Mouse (Mus musculus): Measurements from ENCODE around the gene Gfod1. TPM values are rescaled to one million over a fixed set of nuclear protein-coding genes. Genes with fewer than 3 reads are reported as not detected.
A peak's percentile ranks its signal among the peaks of the same experiment; 100 is the strongest.

Gfod1 gene
- total RNA-seq, 2 experiments from 2014 or later, result 4.9 to 10.8 TPM

DNA sequence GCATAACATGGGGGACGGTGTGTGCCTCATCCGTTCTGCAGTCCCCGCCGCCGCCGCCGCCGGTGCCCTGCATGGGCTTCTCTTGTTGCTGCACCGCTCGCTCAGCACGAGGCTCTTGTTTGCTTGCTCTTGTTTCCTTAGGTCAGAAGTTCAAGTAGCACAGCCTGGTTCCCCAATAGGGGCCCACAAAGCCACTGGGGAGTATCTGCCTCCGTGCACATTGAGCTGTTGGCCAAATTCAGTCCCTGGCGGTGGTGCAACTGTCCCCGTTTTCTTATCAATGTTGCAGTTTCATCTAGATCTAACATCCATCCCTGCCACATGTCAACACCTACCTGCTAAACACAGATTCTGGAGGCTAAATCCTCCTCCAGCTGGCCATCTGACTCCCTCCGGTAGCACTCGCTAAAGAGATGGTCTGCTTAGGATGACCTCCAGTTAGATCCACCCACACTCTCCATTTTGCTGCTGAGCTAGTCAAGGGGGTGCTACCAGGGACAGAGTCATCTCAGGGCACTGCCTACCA is 95.0 kb downstream of the Gfod1 start:
- ATAC-seq (ENCODE audit: poor library complexity, severe bottlenecking), result peak; percentile 66

DNA sequence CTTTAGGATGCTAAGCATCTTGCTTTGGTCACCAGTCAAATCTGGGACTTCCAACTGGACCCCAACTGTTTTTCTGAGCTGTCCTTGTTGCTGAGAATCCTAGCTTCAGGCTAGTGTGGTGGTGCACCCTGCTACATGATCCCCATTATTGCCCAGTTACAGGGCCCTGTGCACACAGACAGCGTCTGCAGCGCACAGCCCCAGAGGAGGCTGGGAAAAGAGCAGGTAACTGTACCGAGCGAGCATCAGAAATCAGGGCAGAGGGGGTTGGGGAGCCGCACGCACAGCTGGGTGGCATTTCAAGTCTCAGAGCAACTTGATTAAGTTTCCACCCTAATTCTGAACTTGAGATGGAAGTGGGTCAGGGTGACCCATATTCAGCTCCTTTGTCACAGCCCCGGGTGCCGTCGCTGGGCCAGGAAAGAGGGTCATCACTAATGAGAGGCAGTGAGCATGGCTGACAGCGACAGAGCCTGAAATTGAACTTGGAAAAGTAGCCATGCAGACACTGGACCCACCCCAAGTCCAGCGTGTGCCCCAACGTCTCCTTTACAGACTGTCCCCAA is 97.8 kb downstream of the Gfod1 start:
- ATAC-seq (ENCODE audit: poor library complexity, severe bottlenecking), result no peak

DNA sequence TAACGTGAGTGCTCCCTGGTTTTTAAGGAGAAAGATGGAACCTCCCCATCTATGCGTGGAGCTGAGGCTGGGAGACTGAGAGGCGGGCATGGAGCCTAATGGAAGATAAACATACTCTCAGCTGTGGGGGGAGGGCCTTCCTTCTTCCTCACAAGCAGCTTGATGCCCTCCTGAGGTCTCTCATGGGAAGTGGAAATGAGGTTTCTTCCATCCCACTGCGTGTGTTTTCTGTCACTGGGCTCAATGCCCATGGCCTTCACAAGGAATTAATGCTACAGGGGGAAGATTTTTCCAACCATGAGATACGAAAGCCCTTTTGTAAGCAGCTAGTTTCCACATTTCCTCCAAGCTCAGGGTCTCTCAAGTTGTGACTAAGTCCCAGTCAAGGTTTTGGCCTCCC is 100.3 kb downstream of the Gfod1 start:
- ATAC-seq (ENCODE audit: poor library complexity, severe bottlenecking), result no peak

DNA sequence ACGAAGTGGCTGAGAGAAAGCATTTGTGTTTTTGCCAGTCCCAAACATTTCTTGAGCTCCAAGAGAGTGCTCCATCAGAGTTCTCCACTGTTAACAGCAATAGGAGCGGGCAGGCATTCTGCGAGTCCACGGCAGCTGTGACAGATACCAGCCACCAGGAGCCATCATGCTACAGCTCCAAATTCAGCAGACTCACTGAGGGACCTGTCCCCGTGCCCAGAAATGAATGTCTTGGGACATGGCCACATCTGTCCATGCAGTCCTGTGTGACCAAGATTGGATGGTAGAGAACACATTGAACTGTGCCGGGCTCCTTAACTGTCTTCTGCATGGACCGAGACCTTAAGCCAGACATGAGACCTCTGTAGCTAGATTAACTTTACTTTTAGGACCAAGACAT is 100.7 kb downstream of the Gfod1 start:
- no peak for ATAC-seq (ENCODE audit: poor library complexity, severe bottlenecking)

DNA sequence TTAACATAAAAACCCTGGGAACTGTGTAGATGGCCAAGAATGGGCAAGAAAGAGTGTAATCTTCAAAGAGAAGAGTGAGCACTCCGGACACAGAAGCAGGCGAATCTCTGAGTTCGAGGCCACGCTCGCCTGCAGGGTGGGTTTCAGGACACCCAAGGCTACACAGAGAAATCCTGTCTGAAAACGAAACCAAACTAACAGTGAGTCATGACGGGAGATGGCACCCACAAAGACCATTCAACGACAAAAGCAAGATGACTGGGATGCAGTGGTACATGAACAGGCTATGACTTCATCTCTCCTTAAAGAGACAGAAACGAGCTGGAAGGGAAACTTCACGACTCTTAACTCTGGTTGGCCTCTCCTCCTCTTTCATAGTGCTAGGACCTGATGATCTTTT is 101.6 kb downstream of the Gfod1 start:
- ATAC-seq (ENCODE audit: poor library complexity, severe bottlenecking), result no peak

DNA sequence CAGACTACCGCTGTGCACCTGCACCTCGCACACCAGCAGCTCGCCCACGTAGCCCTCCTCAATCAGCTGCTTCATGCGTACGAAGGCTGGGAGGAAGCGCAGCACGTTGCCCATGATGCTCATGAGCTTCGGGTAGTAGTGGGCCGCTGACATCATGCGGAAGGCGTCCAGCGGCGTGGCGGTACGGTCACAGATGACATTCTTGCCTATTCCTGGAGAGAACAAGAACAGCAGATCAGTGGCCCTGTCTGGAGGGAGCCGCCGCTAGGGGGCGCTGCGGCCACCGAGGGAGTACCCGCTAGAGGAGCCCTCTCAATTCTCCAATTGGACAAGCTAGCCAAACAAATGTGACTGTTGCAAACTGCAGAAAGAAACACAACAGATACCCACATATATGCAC is 102.9 kb downstream of the Gfod1 start:
- 0 out of 2 replicates have a peak, but pooled peaks have one; percentile 25 for ATAC-seq (ENCODE audit: poor library complexity, severe bottlenecking)

DNA sequence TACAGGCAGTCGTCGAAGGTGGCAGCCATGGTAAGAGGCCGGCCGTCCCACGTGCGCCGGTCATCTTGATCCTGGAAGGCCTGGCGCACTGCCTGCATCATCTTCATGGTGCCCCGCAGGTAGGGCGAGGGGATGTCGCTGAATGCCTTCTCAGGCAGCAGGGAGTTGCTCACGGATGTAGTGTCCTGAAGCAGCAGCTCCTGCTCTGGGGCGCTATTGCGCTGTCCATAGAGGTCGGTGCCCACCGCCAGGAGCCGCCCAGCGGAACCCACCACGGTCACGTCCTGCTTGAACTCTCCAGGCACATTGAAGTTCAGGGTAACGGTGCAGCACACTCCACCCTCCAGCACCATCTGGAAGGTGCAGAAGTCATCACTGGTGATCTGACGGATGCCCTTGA is 103.5 kb downstream of the Gfod1 start:
- no peak for ATAC-seq (ENCODE audit: poor library complexity, severe bottlenecking)

DNA sequence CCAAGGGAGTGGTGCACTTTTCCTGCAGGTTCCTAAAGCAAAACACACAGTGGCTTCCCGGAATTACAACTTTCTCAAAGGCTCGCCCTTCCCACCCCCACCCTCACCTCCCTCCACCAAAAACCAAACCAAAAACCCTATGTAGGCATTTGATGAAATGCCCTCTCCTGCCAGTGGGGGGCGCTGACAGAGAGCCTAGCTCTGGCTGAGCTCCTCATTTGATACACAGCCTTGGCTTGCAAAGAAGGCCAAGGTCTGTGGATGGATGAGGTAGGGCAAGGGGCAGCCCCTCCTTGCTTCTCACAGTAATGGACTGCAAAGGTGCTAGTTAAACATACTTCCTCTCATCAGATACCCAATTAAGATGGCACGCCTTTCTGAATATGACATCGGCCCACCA is 104.2 kb downstream of the Gfod1 start:
- ATAC-seq (ENCODE audit: poor library complexity, severe bottlenecking), result peak; percentile 36

DNA sequence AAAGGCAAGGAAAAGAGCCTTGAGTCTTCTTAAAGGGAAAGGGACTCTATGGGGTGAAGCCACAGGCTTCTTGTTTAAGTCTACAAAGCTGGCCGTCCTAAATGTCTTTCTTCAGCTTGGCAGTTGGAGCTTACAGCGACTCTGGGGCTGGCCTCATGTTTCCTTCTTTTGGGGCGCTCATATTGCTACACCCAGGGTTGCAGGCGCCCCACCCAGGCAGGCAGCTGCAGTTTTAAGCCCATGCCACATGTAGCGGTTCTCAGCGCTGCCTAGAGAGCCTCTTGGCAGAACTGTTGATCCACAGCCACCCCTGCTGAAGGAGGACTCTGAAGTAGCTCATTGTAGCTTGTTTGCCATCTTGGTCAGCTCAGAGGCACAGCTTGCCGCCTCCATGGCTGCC is 104.7 kb downstream of the Gfod1 start:
- ATAC-seq (ENCODE audit: poor library complexity, severe bottlenecking), result peak; percentile 58

DNA sequence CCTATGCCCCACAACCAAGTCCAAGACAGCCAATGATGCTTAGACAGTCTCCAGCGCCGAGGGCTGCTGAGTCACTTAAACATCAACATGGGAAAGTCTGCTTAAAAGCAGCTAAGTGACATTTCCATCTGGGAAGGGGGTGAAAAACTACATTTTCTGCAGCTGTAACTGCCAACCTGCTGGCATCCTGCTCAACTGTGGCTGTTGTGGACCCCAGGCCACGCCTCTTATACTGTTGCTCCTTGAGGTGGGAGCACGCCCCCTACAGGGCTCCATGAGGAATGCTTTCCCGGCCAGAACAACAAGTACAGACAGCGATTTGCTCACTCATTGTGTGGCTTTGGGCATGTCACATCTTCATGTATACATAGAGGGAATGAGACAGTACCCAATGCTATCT is 106.8 kb downstream of the Gfod1 start:
- ATAC-seq (ENCODE audit: poor library complexity, severe bottlenecking), result no peak

DNA sequence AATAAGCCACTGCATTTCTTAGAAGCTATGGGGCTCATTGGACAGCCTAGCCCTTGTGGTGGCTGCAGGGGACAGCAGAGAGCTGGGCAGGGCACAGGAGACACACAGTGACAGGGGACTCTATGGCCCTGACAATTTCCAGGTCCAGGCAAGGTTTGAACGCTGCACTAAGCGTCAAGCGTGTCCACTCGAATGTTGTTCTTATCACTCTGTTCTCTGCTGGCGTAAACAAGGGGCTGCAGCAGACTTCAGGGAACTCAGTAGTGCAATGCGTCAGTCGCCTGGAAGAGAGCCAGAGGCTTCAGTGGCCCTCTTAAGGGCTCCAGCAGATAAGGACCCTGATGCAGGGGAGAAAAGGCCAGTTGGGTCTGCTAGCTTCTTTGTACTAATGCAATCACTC is 108.0 kb downstream of the Gfod1 start:
- no peak; the same call in 1 of the 2 replicates for ATAC-seq (ENCODE audit: poor library complexity, severe bottlenecking)

DNA sequence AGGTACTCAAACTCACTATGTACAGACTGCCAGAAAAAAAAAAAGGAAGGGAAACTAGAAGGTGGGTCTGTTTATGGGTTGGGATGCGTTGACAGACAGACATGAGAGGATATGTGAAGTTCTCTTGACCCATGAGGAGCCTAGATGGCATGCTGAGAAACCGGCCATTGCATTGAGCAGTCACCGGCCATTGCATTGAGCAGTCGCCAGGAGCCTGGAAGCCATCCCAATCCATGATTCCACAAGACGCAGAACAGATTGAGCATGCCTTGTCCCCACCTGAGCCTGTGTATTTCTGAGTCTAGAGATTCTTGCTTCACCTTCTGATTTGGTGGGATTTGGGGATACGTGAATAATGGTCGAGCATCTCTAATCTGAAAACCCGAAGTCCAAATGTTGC is 110.0 kb downstream of the Gfod1 start:
- ATAC-seq (ENCODE audit: poor library complexity, severe bottlenecking), result no peak

DNA sequence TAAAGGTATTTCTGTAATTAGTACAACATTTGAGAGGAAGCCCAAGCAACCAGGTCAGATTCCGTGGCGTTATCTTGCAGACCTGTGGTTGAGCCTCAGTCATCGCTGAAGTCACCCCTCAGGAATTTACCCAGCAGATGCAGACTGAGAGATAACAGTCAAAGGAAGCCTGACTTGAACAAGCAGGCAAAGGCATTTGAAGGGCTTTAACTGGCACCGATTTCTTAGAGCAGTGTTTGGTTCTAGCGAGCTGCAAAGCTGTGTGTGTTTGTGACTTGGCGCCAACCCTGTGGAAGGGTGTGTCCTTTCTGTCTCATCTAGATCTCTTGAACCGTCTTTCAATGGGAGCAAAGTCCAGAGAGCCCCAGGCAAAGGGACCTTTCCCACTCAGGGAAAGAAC is 110.7 kb downstream of the Gfod1 start:
- ATAC-seq (ENCODE audit: poor library complexity, severe bottlenecking), result peak; percentile 25; the same call in 1 of the 2 replicates

DNA sequence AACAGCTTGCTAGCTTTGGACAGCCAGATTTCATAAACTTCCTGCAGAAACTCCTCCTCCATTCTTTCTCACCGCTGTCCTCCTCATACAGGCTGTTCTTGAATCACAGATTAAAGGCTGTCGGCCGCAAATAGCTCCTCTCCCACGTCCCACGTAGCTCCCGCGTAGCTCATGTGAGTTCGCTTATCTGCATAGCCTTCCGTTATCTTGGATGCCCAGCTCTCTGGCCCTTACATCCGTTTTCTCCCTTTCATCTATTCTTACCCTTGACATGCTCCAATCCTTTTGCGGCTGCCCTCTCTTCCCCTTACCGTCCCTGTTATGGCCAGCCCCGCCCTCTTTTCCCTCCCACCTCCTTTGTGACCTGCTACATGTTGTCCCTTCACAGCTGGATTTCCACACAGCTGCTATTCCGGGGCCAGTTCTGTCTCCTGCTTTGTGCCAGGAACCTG is 112.2 kb downstream of the Gfod1 start:
- ATAC-seq (ENCODE audit: poor library complexity, severe bottlenecking), result peak; percentile 69

DNA sequence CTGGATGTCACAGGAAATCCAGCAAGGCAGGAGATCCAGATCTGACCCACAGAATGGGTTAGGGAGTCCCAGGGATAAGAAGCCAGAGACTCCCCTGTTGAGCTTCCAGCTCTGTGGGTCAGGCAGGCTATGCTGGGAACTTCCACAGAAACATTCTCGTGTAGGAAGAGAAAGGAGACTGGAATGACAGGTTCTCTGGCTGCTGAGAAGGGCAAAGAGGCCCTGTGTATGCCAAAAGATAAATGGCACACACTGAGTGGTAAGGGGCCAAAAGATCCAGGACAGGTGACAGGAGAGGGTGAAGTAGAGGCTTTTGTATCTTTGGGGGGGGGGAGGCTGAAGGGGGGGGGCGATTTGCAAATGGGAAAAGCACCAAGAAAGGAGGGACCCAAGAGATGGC is 112.7 kb downstream of the Gfod1 start:
- no peak for ATAC-seq (ENCODE audit: poor library complexity, severe bottlenecking)

DNA sequence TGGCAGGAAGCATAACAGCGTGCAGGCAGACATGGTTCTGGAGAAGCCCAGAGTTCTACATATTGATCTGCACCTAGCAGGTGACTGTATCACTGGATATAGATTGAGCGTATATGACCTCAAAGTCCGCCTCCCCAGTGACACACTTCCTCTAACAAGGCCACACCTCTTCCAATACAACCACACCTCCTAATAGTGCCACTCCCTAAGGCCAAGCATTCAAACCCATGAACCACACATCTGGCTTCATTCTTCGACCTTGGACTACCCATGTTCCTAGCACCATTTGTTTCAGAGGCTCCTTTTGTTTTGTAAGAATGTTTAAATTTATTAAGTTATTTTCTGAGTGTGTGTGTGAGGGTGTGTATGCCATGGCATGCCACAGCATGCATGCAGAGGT is 116.2 kb downstream of the Gfod1 start:
- no peak for ATAC-seq (ENCODE audit: poor library complexity, severe bottlenecking)

DNA sequence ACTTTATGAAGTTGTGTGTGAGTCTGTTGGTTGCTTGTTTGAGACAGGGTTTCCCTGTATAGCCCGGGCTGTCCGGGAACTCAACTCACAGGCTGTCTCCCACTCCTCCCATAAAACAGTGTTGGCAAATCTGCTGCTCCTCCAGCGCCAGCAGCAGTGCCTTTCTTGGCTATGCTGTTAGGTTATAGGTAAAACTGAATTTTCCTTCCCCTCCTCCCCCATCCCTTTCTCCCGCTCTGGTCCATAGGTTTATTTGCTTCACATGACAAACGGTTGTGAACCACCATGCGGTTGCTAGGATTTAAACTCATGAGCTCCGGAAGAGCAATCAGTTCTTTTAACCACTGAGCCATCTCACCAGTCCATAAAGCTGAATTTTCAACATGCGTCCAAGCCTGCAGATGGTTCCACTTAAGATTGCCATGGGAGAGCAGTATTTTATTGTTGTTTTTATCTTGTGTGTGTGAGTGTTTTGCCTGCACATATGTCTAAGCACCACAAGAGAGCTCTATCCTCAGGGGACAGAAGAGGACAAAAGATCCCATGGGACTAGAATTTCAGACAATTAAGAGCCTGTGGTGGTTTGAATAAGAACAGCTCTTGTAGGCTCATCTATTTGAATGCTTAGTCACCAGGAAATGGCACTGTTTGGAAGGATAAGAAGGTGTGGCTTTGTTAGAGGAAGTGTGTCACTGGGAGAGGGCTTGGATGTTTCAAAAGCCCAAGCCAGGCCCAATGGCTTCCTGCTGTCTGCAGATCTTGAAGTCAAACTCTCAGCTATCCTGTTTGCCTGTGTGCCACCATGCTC is 120.5 kb downstream of the Gfod1 start:
- ATAC-seq (ENCODE audit: poor library complexity, severe bottlenecking), result no peak

DNA sequence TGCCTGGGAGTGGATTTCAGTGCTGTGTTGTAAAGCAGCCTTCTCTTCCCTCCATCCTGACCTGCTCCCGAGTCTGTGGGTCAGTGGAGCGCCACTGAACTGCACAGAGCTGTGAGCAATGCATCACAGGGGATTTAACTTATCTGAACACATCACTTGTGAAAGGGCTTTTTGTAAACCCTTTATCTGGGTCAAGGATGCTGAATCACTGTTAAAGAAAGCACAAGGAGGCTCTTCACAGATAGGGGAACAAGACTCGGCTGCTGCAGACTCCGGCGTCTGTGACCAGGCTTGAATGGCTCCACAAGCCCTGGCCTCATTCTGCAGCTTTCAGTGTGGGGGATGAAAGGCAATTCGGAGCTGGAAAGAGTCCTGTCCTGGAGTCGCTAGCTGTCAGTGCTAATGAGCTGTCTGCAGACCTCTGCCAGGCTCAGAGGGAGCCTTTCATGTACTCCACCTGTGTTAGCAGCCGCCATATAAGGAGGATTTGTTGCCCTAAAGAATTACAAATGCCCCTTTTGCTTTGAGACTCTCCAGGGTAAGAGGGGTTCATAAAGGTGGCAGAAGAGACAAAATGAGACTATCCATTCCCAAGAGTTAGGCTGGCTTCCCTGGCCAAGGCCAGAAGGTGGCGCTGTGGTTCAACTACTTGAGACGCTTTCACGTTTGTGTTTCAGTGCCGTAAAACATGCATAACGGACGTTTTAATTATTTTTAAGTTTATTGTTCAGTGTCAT is 121.3 kb downstream of the Gfod1 start:
- peak; percentile 85 for ATAC-seq (ENCODE audit: poor library complexity, severe bottlenecking)

DNA sequence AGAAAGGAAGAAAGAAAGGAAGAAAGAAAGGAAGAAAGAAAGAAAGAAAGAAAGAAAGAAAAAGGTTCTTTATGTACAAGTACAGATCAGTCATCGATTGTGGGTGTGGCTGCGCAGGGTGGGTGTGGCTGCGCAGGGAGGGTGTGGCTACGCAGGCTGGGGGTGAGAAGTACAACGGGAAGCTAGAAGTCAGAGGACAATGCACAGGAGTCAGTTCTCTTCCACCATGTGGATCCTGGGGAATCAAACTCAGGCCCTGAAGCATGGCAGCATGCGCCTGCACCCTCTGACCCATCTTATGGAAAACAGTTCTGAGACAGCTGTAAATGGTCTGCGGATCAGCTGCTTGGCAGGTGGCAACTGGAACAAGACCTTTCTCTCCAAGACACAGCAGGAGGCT is 122.9 kb downstream of the Gfod1 start:
- 0 out of 2 replicates have a peak, but pooled peaks have one; percentile 34 for ATAC-seq (ENCODE audit: poor library complexity, severe bottlenecking)

DNA sequence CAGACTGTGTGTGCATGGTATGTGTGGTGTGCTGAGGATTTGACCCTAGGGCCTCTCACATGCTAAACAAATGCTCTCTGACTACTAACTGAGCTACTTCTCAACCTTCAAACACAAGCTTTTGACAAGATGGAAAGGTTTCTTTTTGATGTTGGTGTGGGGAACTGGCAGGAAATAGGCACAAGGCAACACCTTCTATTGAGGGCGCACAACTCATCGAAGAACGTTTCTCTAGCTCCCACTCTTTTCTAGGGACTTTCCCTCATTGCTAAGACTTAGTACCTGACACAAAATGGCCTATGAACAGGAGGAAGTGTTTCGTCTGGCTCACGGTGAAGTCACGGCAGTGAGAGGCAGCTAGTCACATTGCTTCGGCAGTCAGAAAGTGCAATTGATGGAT is 126.7 kb downstream of the Gfod1 start:
- no peak for ATAC-seq (ENCODE audit: poor library complexity, severe bottlenecking)

DNA sequence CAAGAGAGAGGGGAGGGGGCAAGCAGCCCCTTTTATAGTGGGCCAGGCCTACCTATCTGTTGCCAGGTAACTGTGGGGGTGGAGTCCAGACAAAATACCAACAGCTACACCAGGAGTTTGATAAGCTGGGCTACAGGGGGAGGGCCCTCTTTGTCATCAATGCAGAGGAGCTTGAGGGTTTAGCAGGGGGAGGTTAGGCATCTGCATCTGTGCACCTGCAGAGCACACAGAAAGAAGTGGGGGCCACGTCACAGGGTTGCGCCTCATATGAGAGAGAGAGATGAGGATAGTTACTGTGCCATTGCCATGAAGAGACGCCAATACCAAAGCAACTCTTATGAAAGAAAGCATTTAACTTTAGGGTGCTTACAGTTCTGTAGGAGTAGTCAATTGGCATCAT is 127.3 kb downstream of the Gfod1 start:
- no peak for ATAC-seq (ENCODE audit: poor library complexity, severe bottlenecking)

DNA sequence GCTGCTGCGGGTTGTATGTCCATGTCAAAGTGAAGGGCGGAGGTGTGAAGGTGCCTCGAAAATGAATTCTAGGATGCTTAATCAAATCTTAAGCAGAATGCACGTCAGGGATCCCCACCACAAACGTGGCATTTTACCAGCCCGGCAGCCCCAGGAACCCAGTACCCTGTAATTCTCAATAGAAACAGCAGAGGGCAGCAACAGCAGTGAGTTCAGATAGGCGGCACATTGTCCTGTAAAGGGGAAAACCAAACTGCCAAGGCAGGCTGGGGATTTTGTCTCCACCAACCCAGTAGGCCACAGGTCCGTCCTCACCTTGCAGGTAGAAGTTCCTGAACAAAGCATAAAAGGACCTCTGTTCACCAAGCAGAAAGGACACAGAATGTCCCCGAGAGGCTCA is 130.7 kb downstream of the Gfod1 start:
- peak; percentile 61 for ATAC-seq (ENCODE audit: poor library complexity, severe bottlenecking)

Measured in megakaryocyte, adult 5-6 weeks (primary cell).